In genomic region chrY:90731593-90731955, GRCm38 (mm10) we compare ENCODE assay signal across 8 mouse cellular contexts.
DNase-seq lines count a peak whose midpoint lies in the region.
"Not testable (repeated sequence)": the region's sequence is repeated elsewhere in the genome, so short reads cannot be mapped to it uniquely, and the experiment has no call there.

No protein-coding gene starts in this region.

- not testable (repeated sequence) for H3K36me3 ChIP-seq in splenic B cell, adult 2 months (ENCODE audit: control insufficient read depth, insufficient read depth, low read length, poor library complexity, severe bottlenecking)

- DNase-seq in 3T3-L1 (ENCODE audit: low read depth, low spot score) (peak; percentile 3), ES-CJ7 (ENCODE audit: low read depth, low spot score) (peak; percentile 60), MN1 (ENCODE audit: low spot score) (peak; percentile 5), ZHBTc4 (ENCODE audit: low read depth, low spot score) (peak; percentile 83)
- peak; percentile 2 for DNase-seq in CD4-positive helper T cell, adult 2 months (ENCODE audit: low read depth, low spot score)
- DNase-seq in forelimb bud, embryonic 11.5 days (ENCODE audit: low read depth, low spot score), result peak; percentile 2
- DNase-seq in naive thymus-derived CD4-positive, alpha-beta T cell, adult 2 months (ENCODE audit: low read depth), result peak; percentile 18
- DNase-seq in splenic B cell, adult 2 months (ENCODE audit: low read depth, low spot score), result peak; percentile 50

- not testable (repeated sequence) for H3K27me3 ChIP-seq in splenic B cell, adult 2 months (ENCODE audit: control insufficient read depth, insufficient read depth, low read length, poor library complexity, severe bottlenecking)

Comparison
In these comparisons a context has a peak if more than half of its experiments do, and no peak if none do; other contexts are left out.
1. Peak in every context shown above with its lines: DNase-seq.
2. DNase-seq: peak in every context shown above with its lines; median percentile 83 in ZHBTc4; 60 in ES-CJ7; 50 in splenic B cell, adult 2 months; 18 in naive thymus-derived CD4-positive, alpha-beta T cell, adult 2 months; 5 in MN1; 3 in 3T3-L1; 2 in CD4-positive helper T cell, adult 2 months; 2 in forelimb bud, embryonic 11.5 days.